Mouse (Mus musculus) megakaryocyte progenitor cell, adult 5-6 weeks (primary cell): ENCODE measurements around the gene Pde5a. TPM values are rescaled to one million over a fixed set of nuclear protein-coding genes. Genes with fewer than 3 reads are reported as not detected.

Experiments
- total RNA-seq, 2 experiments: library from RNA; stranded (forward) in 1 of 2; stranded (reverse) in 1 of 2; fragments of 157-497, 149-512 nt in 1 of 2; fragments of 200-1000 nt in 1 of 2; gene quantifications; 2 replicates each; pipeline versions ENCODE4 v1.2.3 to v1.2.4; 2015 to 2017

Gene Pde5a
- total RNA-seq, 2 experiments from 2014 or later = 1.1 to 1.2 TPM

Other genes starting within 250 kb of the Pde5a start
- gene Fnbp1l, start 109.2 kb upstream of the Pde5a start, total RNA-seq (2015) = 9.0 and 13.4 TPM in 2 replicates
- gene Fnbp1l, start 109.2 kb upstream of the Pde5a start, total RNA-seq (2017) = 11.0 and 12.7 TPM in 2 replicates
- gene Fabp2, start 166.1 kb downstream of the Pde5a start, total RNA-seq (2015) = not detected in 2 replicates
- gene Fabp2, start 166.1 kb downstream of the Pde5a start, total RNA-seq (2017) = not detected in 2 replicates
- gene Gm10959, start 190.4 kb downstream of the Pde5a start, total RNA-seq (2015) = not detected in 2 replicates
- gene Gm10959, start 190.4 kb downstream of the Pde5a start, total RNA-seq (2017) = not detected in 2 replicates
- gene 1810037I17Rik, start 195.3 kb downstream of the Pde5a start, total RNA-seq (2015) = 65.0 and 75.6 TPM in 2 replicates
- gene 1810037I17Rik, start 195.3 kb downstream of the Pde5a start, total RNA-seq (2017) = 29.4 and 34.7 TPM in 2 replicates